Mouse (Mus musculus) embryonic facial prominence, embryonic 14.5 days (tissue): ENCODE results near the gene P4htm. TPM values are rescaled to one million over a fixed set of nuclear protein-coding genes. Genes with fewer than 3 reads are reported as not detected.

ENCODE experiments used
- ATAC-seq: fragments of 200-750 bp; cut with Nextera tagmentation; 2 replicates; pipeline ENCODE4 v1.8.0; 2017; ENCODE audit warnings: low read depth, moderate number of reproducible peaks, moderate TSS enrichment
- DNase-seq: peaks from one replicate; pipeline ENCODE4 v3.0.0-alpha.2; 2015; ENCODE audit warnings: low spot score
- H3K27ac ChIP-seq: fragments of 300-500 bp; sonication (generic); replicated peaks from 2 replicates; pipeline ENCODE4 v1.5.1; 2014; ENCODE audit warnings: low read depth, mild to moderate bottlenecking, low read length, moderate library complexity
- H3K27me3 ChIP-seq: fragments of 300-500 bp; sonication (generic); replicated peaks from 2 replicates; pipeline ENCODE4 v1.6.1; 2014; ENCODE audit warnings: low read length; ENCODE audit not compliant: control insufficient read depth, insufficient read depth
- H3K36me3 ChIP-seq: fragments of 300-500 bp; sonication (generic); 2 replicates; pipeline ENCODE4 v1.6.1; 2014; ENCODE audit warnings: low read length, mixed read lengths; ENCODE audit not compliant: control insufficient read depth, insufficient read depth
- H3K4me1 ChIP-seq: fragments of 300-500 bp; sonication (generic); 2 replicates; pipeline ENCODE4 v1.6.1; 2014; ENCODE audit warnings: antibody characterized with exemption, low read length; ENCODE audit not compliant: control insufficient read depth, insufficient read depth
- H3K4me2 ChIP-seq: fragments of 300-500 bp; sonication (generic); 2 replicates; pipeline ENCODE4 v1.6.1; 2014; ENCODE audit warnings: low read depth, mild to moderate bottlenecking, low read length, moderate library complexity, mixed read lengths
- H3K4me3 ChIP-seq: fragments of 300-500 bp; sonication (generic); 2 replicates; pipeline ENCODE4 v1.5.1; 2014; ENCODE audit warnings: low read depth, mild to moderate bottlenecking, low read length
- H3K9ac ChIP-seq: fragments of 300-500 bp; sonication (generic); 2 replicates; pipeline ENCODE4 v1.6.1; 2014; ENCODE audit warnings: low read depth, mild to moderate bottlenecking, low read length, moderate library complexity, mixed read lengths
- H3K9me3 ChIP-seq: fragments of 300-500 bp; sonication (generic); 2 replicates; pipeline ENCODE4 v1.6.1; 2016; ENCODE audit warnings: low read length; ENCODE audit not compliant: control insufficient read depth
- WGBS: fragments of 180-500 bp; shearing (Covaris S2); extraction: QIAGEN DNeasy Blood & Tissue Kit; methylation state at CpG from one replicate; pipeline ENCODE4 v1.1.7; 2014; 5-methylcytosine and 5-hydroxymethylcytosine counted together
- microRNA counts: library from miRNA; unstranded; fragments of <30 nt; microRNA quantifications from one replicate; lab custom pipeline; 2017
- microRNA-seq: library from miRNA; unstranded; fragments of <30 nt; microRNA quantifications from one replicate; pipeline ENCODE4, GENCODE M21; 2016; ENCODE audit warnings: borderline number of aligned reads
- polyA plus RNA-seq: library from polyadenylated mRNA; unstranded; fragments of >200 nt; fragmentation: Nextera tagmentation; extraction: Ambion mirVana; gene quantifications from 2 replicates; pipeline ENCODE4 v1.2.1, GENCODE M21; 2014

The P4htm gene
- polyA plus RNA-seq, 1 experiment from 2014 or later = 7.4 TPM

- H3K27ac ChIP-seq = no peak overlapping the region
- no peaks in the 10 kb centered on the region for H3K27me3 ChIP-seq
- no peaks in the 10 kb centered on the region for H3K4me1 ChIP-seq
- H3K4me2 ChIP-seq = no peak overlapping the region
- H3K36me3 ChIP-seq = peaks cover 96% of the 10 kb centered on the region
- ATAC-seq (no peak), DNase-seq (no peak)
- no peaks in the 10 kb centered on the region for H3K9me3 ChIP-seq
- no peak overlapping the region for H3K4me3 ChIP-seq
- H3K9ac ChIP-seq = no peak overlapping the region
These were observed 56.6 kb downstream of the P4htm start for GRCm38 (mm10) chr9:108540846-108541245.

- Histone ChIP-seq H3K36me3 (peaks cover 87% of the 10 kb centered on the region), H3K9me3 (no peaks in the 10 kb centered on the region), H3K27ac (no peak overlapping the region), H3K4me2 (no peak overlapping the region), H3K27me3 (no peaks in the 10 kb centered on the region), H3K4me1 (no peaks in the 10 kb centered on the region), H3K4me3 (no peak overlapping the region), H3K9ac (no peak overlapping the region)
- DNase-seq (no peak), ATAC-seq (no peak)
- 94% methylated on average over 1 of the region's 1 CpGs for WGBS
These were observed 66.0 kb downstream of the P4htm start for GRCm38 (mm10) chr9:108531496-108531895.

DNA sequence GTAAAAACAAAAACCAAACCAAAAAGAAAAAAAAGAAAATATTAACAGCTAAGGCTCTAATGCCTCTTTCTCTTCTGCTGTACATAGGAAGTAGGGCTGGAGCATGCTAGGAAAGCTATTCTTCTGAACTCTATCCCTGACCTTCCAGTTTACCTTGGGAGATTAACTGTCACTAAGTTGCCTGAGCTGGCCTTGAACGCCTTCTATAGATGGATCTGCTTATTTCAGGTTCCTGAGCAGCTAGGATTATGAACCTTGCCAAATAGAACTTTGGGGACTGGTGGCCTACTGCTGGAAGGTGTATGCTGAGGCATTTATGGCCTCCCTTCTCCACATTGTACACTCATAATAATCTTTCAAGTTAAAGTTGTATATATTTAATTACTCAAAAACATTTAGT is 66.5 kb downstream of the P4htm start:
- ATAC-seq (no peak), DNase-seq (no peak)
- Histone ChIP-seq H3K9ac (no peak overlapping the region), H3K9me3 (no peaks in the 10 kb centered on the region), H3K4me2 (no peak overlapping the region), H3K27me3 (no peaks in the 10 kb centered on the region), H3K4me3 (no peak overlapping the region), H3K27ac (no peak overlapping the region), H3K4me1 (no peaks in the 10 kb centered on the region), H3K36me3 (peaks cover 82% of the 10 kb centered on the region)
- WGBS = 93% methylated on average over 1 of the region's 1 CpGs

MicroRNA genes within 50 kb of the gene (microRNA counts, 519-probe panel; counts per million panel counts)
- microRNA mmu-miR-191 (lab: Ali Mortazavi, UCI) = 2,903 counts per million, percentile 67 among the panel's probes with 10 or more counts
- 2,704 counts per million, percentile 58 among the panel's probes with 10 or more counts for microRNA mmu-miR-425 (lab: Ali Mortazavi, UCI)

Small RNAs within 50 kb of the gene (microRNA-seq; reads per million reads assigned to microRNA genes)
- gene Gm24083 (not detected), gene Mir191 (not detected), gene Mir425 (2,536 reads per million, percentile 83 among the genes with 10 or more reads in this experiment)

Other genes with a start within 250 kb of the P4htm start
- gene Usp4, start 249.8 kb downstream of the P4htm start, polyA plus RNA-seq = 88.9 and 94.2 TPM in 2 replicates
- gene 1700102P08Rik, start 204.9 kb downstream of the P4htm start, polyA plus RNA-seq = 0.18 and 0.58 TPM in 2 replicates
- gene Ccdc36, start 169.2 kb downstream of the P4htm start, polyA plus RNA-seq = 1.1 and 1.5 TPM in 2 replicates
- gene BC048562, start 161.2 kb downstream of the P4htm start, polyA plus RNA-seq = not detected in 2 replicates
- 42.0 and 42.2 TPM in 2 replicates for gene Ccdc71, start 137.1 kb downstream of the P4htm start, polyA plus RNA-seq
- gene Klhdc8b, start 136.1 kb downstream of the P4htm start, polyA plus RNA-seq = 23.7 and 27.6 TPM in 2 replicates
- gene Lamb2, start 117.9 kb downstream of the P4htm start, polyA plus RNA-seq = 63.8 and 67.2 TPM in 2 replicates
- 57.6 and 57.8 TPM in 2 replicates for gene Usp19, start 107.1 kb downstream of the P4htm start, polyA plus RNA-seq
- gene Qars, start 90.0 kb downstream of the P4htm start, polyA plus RNA-seq = 97.2 and 116 TPM in 2 replicates
- gene Qrich1, start 80.9 kb downstream of the P4htm start, polyA plus RNA-seq = 110 and 126 TPM in 2 replicates
- 173 and 202 TPM in 2 replicates for gene Impdh2, start 37.4 kb downstream of the P4htm start, polyA plus RNA-seq
- gene Ndufaf3, start 30.2 kb downstream of the P4htm start, polyA plus RNA-seq = 59.6 and 61.9 TPM in 2 replicates
- gene Dalrd3, start 27.8 kb downstream of the P4htm start, polyA plus RNA-seq = 116 and 120 TPM in 2 replicates
- 78.9 and 91.1 TPM in 2 replicates for gene Wdr6, start 18.9 kb downstream of the P4htm start, polyA plus RNA-seq
- 36.4 and 39.5 TPM in 2 replicates for gene Arih2, start 51.7 kb upstream of the P4htm start, polyA plus RNA-seq
- gene Slc25a20, start 64.4 kb upstream of the P4htm start, polyA plus RNA-seq = 24.0 and 27.1 TPM in 2 replicates
- 35.3 and 36.0 TPM in 2 replicates for gene Prkar2a, start 91.6 kb upstream of the P4htm start, polyA plus RNA-seq
- 74.7 and 103 TPM in 2 replicates for gene Ip6k2, start 186.1 kb upstream of the P4htm start, polyA plus RNA-seq
- gene Nckipsd, start 210.7 kb upstream of the P4htm start, polyA plus RNA-seq = 12.2 and 16.8 TPM in 2 replicates
- 0.66 and 0.70 TPM in 2 replicates for gene Celsr3, start 228.7 kb upstream of the P4htm start, polyA plus RNA-seq